Mouse (Mus musculus) liver, postnatal 0 days (tissue): ENCODE measurements at regions not wholly inside any gene's neighbourhood (a gene's known extent, or its start where the extent isn't known, plus 50 kb on each side); places are given as distances from the start of the nearest gene placed in this dataset.
"Not testable (repeated sequence)": the region's sequence is repeated elsewhere in the genome, so short reads cannot be mapped to it uniquely, and the experiment has no call there.

Source experiments
- ATAC-seq: fragments of 200-750 bp; cut with Nextera tagmentation; 2 replicates; pipeline ENCODE4 v1.8.0; 2017; ENCODE audit warnings: mild to moderate bottlenecking, moderate library complexity
- DNase-seq: peaks from one replicate; pipeline ENCODE4 v3.0.0-alpha.2; 2016
- H3K27ac ChIP-seq: fragments of 300-500 bp; sonication (generic); 2 replicates; pipeline ENCODE4 v1.5.1; 2014; ENCODE audit warnings: antibody characterized with exemption, moderate library complexity, mild to moderate bottlenecking, low read depth
- H3K27me3 ChIP-seq: fragments of 300-500 bp; sonication (generic); 2 replicates; pipeline ENCODE4 v1.6.1; 2014; ENCODE audit warnings: low read length, control low read depth, mixed read lengths; ENCODE audit not compliant: insufficient read depth
- H3K36me3 ChIP-seq: fragments of 300-500 bp; sonication (generic); replicated peaks from 2 replicates; pipeline ENCODE4 v1.6.1; 2014; ENCODE audit warnings: mild to moderate bottlenecking, control low read depth, low read length, moderate library complexity, mixed read lengths; ENCODE audit not compliant: insufficient read depth
- H3K4me1 ChIP-seq: fragments of 300-500 bp; sonication (generic); 2 replicates; pipeline ENCODE4 v1.6.1; 2014; ENCODE audit warnings: antibody characterized with exemption, mild to moderate bottlenecking, control low read depth; ENCODE audit not compliant: insufficient read depth
- H3K4me2 ChIP-seq: fragments of 300-500 bp; sonication (generic); 2 replicates; pipeline ENCODE4 v1.6.1; 2014; ENCODE audit warnings: low read depth, mild to moderate bottlenecking, low read length, moderate library complexity, mixed read lengths
- H3K4me3 ChIP-seq: fragments of 300-500 bp; sonication (generic); 2 replicates; pipeline ENCODE4 v1.5.1; 2014; ENCODE audit warnings: low read depth, low read length
- H3K9ac ChIP-seq: fragments of 300-500 bp; sonication (generic); replicated peaks from 2 replicates; pipeline ENCODE4 v1.6.1; 2014; ENCODE audit warnings: mild to moderate bottlenecking, moderate library complexity
- H3K9me3 ChIP-seq: fragments of 300-500 bp; sonication (generic); 2 replicates; pipeline ENCODE4 v1.6.1; 2016; ENCODE audit warnings: mild to moderate bottlenecking, control low read depth, low read length, mixed read lengths
- CTCF ChIP-seq: sonication (generic); IDR thresholded peaks from 2 replicates; pipeline ENCODE4 v1.5.1; 2016; ENCODE audit warnings: antibody characterized with exemption, low read depth
- EP300 ChIP-seq: IDR thresholded peaks from 2 replicates; pipeline ENCODE4 v1.6.1; 2016; ENCODE audit warnings: antibody characterized with exemption, low read depth, mild to moderate bottlenecking
- WGBS: fragments of 180-500 bp; shearing (Covaris S2); extraction: QIAGEN DNeasy Blood & Tissue Kit; methylation state at CpG from one replicate; pipeline ENCODE4 v1.1.7; 2014; ENCODE audit not compliant: insufficient replicate concordance; 5-methylcytosine and 5-hydroxymethylcytosine counted together

- H3K27ac ChIP-seq, result 0 out of 2 replicates have a peak overlapping the region, but pooled peaks have one; percentile 22
- 31% methylated on average over 1 of the region's 1 CpGs for WGBS
- DNase-seq (no peak), ATAC-seq (peak; percentile 81)
- no peaks in the 10 kb centered on the region for H3K27me3 ChIP-seq
- H3K36me3 ChIP-seq, result no peaks in the 10 kb centered on the region
- H3K9ac ChIP-seq, result no peak overlapping the region
- H3K4me3 ChIP-seq, result no peak overlapping the region
- H3K4me1 ChIP-seq, result no peaks in the 10 kb centered on the region; the same call in 1 of the 2 replicates
- no peak for TF ChIP-seq CTCF
- no peak for TF ChIP-seq EP300
- no peaks in the 10 kb centered on the region for H3K9me3 ChIP-seq
- H3K4me2 ChIP-seq, result 0 out of 2 replicates have a peak overlapping the region, but pooled peaks have one; percentile 4
These were observed 89.0 kb upstream of the Reln start for GRCm38 (mm10) chr5:22433512-22433911.

DNA sequence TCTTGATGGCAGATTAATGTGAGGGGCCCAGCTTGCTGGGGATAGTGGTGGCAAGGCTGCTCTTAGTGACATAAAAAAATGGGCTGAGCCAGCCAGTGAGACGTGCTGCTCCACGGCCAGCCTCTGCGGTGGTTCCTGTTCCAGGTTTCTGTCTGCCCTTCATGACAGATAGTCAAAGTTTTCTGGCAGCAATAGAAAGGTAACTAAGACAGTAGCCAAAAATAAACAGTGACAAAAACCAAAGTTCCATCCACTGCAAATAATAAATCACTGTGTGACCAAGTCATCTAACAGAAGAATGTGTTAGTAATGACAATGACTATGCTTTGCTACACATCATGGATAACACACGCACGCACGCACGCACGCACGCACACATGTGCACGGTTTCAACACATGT is 87.2 kb upstream of the Reln start:
- ATAC-seq, result no peak
- Histone ChIP-seq H3K4me2 (no peak overlapping the region), H3K36me3 (no peaks in the 10 kb centered on the region), H3K4me1 (no peaks in the 10 kb centered on the region; the same call in 1 of the 2 replicates), H3K27me3 (no peaks in the 10 kb centered on the region), H3K27ac (no peak overlapping the region), H3K4me3 (no peak overlapping the region), H3K9me3 (no peaks in the 10 kb centered on the region), H3K9ac (no peak overlapping the region)
- WGBS, result 76% methylated on average over 10 of the region's 10 CpGs
- no peak for DNase-seq
- no peak for TF ChIP-seq CTCF
- no peak for TF ChIP-seq EP300

DNA sequence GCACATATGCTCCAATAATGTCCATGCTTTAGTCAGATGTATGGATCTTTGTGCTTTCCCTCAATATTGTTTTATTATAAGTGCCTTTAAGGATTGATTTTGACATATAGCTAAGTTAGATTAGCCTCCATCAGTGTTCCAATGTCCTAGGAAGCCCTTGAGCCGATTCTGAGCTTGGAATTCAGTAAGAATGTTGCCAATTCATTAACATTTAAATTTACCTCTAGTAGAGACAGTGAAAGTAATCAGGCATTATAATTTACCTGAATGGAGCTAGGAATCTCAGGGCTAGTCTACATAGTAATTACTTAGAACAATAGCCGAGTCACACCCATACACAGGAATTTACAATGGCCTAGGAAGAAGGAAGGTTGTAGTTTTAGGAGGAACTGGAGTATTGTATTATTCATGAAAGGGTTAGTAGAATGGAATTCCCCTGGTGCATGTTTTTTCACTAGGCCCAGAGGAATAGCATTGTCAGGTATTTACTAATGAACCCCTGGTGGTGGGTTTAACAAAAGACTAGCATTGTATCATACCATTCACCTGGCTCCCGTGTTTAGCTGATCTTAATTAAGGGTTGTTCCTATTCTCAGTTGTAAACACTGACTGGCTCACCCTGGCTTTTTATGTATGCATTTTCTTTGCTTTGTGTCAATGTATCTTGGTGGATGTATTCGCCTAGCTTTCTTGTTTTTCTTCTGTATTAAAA is 81.4 kb upstream of the Reln start:
- 71% methylated on average over 4 of the region's 4 CpGs for WGBS
- H3K36me3 ChIP-seq, H3K4me3 ChIP-seq, H3K4me1 ChIP-seq, ATAC-seq, H3K27me3 ChIP-seq, DNase-seq, H3K9ac ChIP-seq, H3K27ac ChIP-seq, H3K4me2 ChIP-seq, H3K9me3 ChIP-seq: not testable (repeated sequence)

DNA sequence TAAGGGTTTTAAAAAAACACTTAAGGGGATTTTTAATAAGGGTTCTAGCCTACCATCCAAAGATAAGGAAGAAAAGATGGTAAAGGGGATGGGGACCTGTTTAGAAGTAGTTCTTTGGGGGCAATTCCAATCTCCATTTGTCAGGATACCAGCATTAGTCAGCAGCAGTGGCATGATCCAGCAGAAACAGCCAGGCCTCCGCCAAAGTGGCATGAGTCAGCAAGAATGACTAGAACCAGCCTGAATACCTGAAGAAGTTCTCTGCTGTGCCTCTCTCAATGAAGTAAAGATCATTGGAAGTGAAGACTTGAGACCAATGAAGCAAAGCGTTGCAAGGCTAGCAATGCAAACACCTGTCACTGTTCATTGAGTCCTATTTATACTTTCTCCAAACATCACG is 71.5 kb upstream of the Reln start:
- no peak overlapping the region for H3K27ac ChIP-seq
- no peak for TF ChIP-seq EP300
- no peak for TF ChIP-seq CTCF
- H3K9me3 ChIP-seq, result no peaks in the 10 kb centered on the region
- WGBS, result 79% methylated on average over 3 of the region's 3 CpGs
- ATAC-seq (no peak), DNase-seq (no peak)
- H3K27me3 ChIP-seq, result no peaks in the 10 kb centered on the region
- no peak overlapping the region for H3K9ac ChIP-seq
- no peak overlapping the region for H3K4me3 ChIP-seq
- H3K36me3 ChIP-seq, result no peaks in the 10 kb centered on the region
- H3K4me2 ChIP-seq, result no peak overlapping the region
- H3K4me1 ChIP-seq, result no peaks in the 10 kb centered on the region

DNA sequence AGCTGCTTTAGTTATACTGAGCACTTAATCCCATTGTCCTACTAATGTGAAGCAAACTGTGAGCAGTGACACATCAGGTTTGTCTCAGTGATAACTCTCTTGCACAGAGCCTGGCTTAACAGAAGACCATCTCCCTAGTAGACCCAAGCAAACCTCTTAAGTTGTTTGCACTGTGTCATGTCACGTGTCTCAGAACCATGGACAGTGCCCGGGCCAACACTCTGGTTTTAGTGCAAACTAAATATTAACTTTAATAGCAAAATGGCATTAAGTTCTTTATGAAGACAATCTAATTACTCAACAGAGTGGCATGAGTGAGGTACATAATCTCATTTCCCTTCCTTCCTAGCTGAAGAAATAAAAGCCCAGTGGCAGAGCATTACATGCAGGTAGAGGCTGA is 54.6 kb upstream of the Reln start:
- Histone ChIP-seq H3K4me1 (no peaks in the 10 kb centered on the region), H3K4me3 (no peak overlapping the region), H3K9ac (no peak overlapping the region), H3K27ac (no peak overlapping the region), H3K27me3 (no peaks in the 10 kb centered on the region), H3K4me2 (no peak overlapping the region), H3K9me3 (no peaks in the 10 kb centered on the region), H3K36me3 (no peaks in the 10 kb centered on the region)
- no peak for TF ChIP-seq CTCF
- no peak for TF ChIP-seq EP300
- DNase-seq (no peak), ATAC-seq (no peak)
- whole genome bisulfite sequencing, result 66% methylated on average over 2 of the region's 2 CpGs
